Mouse (Mus musculus): ENCODE data around the gene Sp9.

Gene Sp9

DNA sequence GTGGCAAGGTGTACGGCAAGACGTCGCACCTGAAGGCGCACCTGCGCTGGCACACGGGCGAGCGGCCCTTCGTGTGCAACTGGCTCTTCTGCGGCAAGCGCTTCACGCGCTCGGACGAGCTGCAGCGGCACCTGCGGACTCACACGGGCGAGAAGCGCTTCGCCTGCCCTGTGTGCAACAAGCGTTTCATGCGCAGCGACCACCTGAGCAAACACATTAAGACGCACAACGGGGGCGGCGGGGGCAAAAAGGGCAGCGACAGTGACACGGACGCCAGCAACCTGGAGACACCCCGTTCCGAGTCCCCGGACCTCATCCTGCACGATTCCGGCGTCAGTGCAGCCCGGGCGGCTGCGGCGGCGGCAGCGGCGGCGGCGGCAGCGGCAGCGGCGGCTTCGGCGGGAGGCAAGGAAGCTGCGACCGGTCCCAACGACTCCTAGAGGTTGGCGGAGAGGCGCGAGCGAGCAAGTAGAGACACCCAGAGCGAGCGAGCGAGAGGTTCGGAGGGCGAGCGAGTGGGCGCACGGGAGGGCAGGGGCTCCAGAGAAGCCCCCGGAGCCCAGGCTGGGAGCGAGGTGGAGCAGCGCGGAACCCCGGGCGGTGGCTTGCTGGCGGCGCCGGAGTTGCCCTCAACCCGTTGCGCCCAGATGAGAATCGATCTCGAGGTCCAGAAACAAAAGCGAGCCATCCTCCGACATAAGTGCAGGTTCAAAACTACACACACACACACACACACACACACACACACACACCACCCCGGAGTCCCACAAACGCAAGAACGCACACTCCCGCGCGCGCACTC, 2.6 kb downstream of the Sp9 start:
- no peak for DNase-seq (ENCODE audit: low spot score)

DNA sequence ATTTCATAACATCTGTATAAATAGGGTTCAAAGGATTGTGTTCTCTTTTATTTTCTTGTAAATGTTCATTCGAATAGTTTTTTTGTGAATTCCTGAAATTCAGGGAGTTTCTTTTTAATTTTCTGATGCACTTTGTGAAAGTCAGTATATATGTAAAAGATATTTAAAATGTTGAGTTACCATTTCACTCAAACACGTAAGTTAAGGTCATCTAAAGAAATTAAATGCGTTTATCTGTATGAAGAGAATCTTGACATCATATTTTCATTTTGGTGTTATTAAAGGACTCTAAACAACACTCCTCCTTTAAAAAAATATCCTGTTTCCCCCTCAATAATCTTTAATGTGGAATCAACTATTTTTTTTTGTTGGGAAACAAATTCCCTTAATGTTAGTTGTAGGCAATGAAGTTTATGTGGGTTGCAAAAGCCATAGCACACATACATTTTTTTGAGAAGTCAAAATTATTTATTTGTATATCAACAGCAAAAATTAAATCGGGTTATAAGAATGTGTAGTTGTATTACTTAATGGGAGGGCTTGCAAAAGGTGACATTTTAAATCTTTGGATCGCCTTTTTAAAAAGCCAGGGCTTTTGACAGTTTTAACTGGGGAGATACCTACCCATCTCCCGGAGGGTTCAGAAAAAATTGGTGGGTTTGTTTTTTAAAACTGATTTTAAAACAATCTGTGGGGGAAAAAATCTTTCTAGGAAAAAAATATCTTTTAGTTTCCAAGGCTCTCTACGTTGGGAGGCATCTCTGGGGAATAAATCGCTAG, 3.7 kb downstream of the Sp9 start:
- DNase-seq (ENCODE audit: low spot score), result no peak

DNA sequence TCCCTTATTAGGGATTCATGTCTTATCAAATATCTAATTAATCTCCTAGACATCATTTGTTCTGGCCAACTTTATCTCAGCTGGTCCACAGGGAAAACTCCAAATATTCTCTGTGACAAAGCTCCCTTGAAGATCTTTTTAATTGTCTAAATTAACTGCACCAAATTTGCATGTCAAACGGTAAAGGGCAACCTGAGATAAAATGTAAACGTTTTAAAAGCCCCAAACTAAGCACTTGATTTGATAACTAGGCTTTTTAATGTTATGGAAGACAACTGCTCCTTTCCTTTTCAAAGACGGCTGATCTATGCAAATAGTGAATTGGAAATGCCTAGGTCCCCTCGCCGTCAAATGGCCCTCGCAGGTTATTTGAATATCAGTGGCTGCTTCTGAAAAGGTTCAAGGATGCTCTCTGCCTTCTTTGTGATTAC, 4.4 kb downstream of the Sp9 start:
- no peak for DNase-seq (ENCODE audit: low spot score)

DNA sequence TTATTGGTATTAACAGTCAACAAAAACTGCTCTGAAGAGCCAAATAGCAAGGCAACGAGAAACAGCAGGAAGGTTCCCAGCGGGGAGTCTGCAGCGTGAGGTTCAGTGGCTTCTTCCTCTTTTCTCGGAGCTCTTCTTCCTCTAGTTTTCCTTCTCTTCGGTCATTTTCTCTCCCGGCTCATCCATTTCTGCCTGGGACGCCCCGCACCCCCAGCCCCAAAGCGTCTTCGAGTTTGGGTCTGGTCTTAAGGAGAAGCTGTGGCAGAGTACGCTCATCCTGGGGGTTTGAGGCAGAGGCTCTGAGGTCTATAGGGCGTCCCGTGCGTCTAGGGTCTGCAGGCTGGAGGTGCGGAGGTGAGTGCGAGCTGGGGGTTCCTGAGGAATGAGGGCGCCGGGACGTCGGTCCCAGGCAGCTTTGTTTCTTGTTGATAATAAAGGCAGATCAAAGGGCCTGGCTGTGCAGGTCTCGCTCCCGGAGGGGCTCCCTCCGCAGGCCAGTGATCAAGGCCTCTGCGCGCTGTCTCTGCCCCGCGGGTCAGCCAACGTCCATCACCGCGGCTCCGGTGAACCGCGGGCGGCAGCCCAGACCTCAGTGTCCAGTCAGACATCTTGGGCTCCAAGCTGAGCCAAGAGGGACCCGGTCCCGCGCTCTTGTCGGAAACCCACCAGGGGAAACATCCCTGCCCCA, 5.4 kb downstream of the Sp9 start:
- no peak for DNase-seq (ENCODE audit: low spot score)

DNA sequence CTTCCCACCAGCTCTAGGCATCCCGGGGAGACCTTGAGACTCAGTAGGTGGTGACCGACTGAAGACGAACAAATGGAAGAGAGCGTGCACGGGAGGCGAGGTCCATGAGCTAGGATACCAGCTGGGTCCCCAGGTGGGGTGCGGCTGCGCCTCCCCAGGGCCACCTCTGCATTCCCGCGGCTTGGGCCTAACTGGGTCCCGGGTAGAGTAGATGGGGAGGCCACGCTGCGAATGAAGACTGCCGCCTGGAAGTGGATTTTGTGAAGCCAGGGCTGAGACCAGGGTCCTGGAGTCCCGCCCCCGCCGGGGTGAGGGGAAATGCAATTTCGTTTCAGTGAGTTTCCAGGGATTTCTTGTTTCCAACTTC, 6.0 kb downstream of the Sp9 start:
- DNase-seq (ENCODE audit: low spot score), result no peak

DNA sequence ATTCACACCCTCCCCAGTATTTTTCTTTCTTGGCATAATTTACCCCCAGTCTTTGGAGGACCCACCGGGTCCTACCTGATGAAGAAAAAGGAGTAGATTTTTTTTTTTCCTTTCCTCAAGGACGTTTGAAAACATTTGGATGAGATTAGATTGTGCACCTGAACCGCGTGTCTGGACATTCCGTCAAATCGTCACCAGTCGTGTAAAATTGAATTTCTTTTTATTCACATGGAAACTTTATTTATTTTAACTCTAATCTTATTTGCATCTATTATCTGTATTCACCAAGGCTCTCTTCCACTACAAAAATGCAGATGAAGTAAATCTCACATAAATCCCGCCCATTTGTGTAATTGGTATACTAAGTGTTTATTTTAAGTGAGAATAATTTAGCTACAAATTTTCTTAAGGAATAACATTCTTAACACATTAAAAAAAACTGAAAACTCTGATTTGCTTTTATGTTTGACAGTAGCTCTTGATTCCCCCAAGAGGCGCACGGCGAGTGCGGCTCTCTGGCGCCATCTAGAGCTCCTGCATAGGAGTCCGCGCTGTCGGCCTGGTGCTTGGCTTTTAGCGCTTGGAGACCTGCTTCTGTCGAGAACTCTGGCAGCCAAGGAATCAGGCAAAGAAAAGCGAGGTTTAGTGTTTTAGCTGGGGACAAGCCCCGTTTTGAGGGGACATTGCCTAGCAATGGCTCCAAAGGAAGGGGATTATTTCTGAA, 6.6 kb downstream of the Sp9 start:
- peak; percentile 54 for DNase-seq (ENCODE audit: low spot score)

DNA sequence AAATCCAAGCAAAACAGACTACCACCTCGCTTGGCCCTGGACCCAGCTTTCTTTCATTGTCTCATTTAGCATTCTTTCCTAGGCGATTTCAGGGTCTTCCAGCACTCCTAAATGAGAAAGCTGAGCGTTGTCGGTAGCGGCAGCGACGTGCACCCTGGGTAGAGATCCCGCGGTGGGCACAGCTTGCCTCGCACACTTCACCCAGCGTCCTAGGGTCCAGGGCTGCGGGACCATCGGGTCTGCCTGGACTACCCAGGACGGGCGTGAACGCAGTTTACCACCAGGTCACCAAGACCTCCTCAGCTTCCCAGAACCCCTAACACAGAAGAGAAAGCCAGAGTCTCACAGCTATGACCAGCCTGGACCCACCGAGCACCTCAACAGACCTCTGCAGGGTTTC, 7.1 kb downstream of the Sp9 start:
- no peak for DNase-seq (ENCODE audit: low spot score)

DNA sequence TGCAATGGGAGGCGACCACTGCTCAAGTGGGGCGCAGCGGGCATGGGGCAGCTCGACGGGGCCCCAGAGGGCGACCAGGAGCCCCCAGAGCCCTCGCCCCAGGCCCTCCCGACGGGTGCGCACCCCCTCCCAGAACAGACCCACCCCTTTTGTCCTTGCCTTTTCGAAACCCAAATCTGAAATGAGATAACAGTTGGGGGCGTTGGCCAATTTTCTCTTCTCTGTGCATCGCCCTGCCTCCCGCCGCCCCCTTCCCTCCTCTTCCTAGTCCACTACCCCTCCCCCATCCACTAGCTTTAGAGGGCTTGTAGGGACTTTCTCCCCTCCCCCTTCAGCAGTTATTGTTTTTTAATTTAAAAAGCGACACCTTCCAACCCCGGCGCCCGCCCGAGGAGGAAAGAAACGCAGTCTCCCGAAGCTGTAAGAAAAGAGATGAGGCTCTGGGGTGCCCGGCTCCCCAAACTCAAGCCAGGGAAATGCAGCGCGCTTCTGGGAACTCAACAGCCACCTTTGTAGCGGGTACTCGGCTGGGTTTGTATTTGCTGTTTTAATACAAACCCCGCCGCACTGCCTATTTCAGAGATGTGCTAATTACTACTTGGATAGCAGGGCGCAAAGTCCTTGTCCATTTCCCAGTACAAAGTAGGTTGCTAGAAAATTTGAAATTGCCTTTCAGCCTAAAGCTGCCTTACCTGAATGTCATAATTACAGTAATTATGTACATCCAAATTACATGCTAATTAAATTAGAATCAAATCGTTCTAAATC, 7.7 kb downstream of the Sp9 start:
- DNase-seq (ENCODE audit: low spot score), result no peak

DNA sequence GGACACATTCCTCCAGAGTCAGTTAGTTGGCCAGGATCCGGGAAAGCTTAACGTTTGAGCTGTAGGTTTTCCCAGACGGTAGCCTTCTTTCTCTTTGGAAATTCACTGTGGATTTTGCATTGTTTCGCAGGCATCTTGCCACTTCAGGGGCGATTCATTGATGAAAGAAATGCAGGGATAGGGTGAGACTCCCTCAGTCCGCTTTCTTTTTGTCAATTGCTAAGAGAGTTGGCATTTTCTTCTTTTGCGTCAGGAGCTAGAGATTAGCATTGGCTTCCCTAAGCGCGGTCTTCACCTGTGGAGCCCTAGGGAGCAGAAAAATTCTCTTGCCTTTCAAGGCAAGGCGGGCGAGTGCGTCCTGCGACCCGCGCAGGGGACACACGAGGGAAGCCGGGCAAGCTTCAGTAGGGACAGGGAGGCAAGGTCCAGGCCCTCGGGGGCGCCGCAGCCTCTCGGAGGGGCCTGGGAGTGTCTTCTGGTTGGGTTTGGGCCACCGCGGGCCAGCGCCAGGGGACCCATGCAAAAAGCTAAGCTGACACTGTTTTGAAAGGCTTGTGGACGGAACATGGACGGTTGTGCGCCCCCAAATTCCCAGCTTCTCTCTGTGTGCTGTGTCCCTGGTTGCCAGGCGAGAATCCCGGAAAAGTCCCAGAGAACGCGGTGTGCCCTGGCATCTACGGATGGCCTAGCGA, 8.8 kb downstream of the Sp9 start:
- no peak for DNase-seq (ENCODE audit: low spot score)

DNA sequence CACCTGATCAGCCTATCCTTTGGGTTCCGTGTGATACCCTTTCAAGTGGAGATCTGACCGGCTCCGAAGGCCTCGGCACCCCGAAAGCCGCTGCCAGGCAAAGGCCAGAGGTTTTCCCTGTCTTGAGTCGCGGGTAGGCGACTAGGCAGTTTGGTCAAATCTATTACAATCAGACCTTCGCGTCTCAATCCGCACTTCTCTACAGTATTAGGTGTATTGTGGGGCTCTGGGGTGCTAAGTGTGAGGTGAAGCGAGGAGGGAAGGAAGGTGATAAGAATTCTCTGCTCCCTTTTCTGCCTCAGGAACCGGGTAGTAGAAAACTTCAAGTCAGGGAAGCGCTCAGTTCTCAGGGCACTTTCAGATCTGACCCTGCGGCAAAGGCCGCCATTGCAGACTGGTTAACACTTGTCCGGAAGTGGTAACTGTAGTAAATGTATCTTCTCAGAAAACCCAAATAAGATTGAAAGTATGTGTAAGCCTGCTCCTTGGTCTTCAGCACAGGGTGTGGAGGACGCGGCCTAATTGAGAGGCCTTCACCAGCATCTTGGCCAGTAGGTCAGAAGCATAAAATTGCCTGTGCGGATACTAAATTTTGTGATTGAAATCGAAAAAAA, 9.4 kb downstream of the Sp9 start:
- no peak for DNase-seq (ENCODE audit: low spot score)

DNA sequence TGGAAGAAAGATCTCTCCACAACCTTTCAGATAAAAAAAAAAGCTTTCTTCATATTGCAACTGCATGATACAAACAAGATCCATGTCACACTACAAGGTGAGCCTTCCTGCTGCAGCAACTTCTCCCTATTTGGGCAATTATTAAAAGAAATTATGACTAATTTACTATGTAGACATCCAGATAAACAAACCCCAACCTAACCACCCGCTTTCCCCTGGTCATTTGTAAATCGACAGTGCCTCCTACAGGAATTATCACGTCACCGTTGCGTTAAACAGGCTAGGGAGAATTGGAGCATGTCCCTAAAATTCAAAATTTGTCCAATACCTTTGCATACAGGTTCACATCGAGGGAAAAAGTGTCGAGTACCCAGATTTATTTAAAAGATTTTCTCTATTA, 10.0 kb downstream of the Sp9 start:
- DNase-seq (ENCODE audit: low spot score), result no peak

DNA sequence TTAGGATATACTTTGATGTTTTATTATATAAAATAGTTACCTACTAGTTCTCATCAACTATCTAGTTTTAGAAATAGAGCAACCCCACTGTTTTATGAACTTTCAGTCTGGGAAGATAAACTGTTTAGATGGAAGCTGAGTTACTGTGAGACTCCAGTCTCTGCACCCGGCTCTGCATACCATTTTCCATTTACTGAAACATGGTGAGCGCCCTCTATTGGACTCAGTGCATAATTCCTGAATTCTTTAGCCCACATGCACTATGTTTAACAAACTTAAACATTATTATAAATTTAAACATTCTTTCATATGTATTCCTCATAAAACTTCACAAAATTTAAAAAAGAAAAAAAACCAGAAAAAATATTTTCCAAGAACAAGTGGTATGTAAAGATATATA, 13.9 kb downstream of the Sp9 start:
- no peak for DNase-seq (ENCODE audit: low spot score)

DNA sequence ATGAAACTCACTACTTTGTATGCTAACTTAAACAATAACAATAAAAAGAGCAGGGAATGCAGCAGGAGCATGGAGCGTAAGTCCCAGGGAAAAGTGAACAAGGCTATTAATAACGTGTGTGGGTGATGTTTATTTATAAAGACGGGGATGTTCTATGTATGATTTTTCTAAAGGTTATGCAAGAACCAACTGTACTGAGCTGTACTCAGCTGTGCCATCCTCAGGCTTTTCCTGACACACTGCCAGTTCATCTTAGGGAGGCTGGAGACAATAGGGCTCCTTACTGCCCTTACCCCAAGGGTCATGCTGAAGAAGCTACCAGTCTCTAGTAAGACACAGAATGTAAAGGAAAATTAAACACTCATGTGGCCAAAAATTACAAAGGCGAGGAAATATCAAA, 19.4 kb downstream of the Sp9 start:
- DNase-seq (ENCODE audit: low spot score), result no peak

DNA sequence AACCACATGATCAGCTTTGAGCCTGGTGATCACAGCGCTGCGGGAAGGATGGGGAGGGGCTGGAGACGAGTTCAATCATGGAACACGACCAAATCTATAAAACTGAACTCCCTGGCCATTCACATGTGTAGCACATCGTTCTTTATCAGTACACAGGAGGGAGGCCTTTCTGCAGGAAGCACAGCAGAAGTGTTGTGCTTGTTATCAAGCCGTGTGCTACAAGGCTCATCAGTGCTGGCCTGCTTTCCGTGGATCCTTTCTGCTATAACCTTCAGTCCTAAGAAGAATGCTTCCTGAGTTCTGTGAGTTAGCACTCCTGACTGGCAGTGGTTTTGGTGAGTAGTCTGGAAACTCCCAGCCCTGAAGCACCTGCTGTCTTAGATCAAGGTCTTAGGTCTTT, 23.3 kb downstream of the Sp9 start:
- DNase-seq (ENCODE audit: low spot score), result no peak

DNA sequence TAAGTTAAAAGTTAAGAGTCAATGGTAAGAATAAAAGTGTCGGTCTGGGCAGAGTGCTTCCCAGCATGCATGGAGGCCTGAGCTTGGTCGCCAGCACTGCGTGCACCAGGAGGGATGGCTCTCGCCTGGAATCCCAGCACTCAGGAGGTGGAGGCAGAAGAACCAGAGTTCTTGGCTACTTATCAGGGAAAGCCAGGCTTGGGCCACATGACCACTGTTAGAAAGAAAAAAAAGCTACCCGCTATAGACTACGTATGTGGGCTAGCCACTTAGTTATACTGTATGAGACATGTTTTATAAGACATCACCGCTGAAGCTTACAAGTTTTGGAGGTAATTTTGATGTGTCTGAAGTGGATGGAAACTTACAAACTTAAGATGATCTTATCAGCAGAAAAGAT, 26.4 kb downstream of the Sp9 start:
- no peak for DNase-seq (ENCODE audit: low spot score)

DNA sequence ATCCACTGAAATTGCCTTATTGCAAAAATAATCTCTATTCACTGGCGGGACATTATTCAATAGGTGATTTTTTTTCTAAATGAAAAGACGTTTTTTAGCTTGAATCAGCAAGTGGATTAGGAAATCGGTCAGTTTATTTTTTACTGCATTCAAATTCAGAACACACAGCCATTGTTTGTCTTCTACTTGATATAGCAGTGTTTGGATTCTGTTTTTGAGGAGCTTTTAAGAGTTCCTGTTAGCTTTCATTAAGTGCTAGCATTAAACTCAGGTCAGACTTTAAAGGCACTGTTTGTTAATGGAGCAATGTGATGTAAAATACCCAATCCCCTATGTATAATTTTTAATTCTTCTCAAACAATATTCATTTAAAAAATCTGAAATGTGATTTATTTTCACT, 27.1 kb downstream of the Sp9 start:
- DNase-seq (ENCODE audit: low spot score), result no peak

DNA sequence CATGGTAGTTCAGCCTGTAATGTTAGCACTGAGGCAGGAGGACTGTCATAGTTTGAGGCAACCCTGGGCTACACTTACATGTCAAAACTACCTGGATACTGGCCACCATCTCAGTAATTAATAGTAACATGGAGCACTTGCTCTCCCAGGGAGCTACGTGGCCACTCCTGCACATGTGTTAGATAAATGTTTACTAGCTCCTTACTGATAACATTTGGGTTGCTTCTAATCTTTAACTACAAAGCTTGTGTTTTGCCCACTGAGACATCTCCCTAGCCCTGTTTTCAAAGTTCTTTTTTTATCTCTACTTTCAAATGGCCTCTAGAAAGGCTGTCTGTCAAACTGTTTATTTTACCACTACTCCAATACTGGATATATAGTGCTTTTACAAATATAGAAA, 30.3 kb downstream of the Sp9 start:
- DNase-seq (ENCODE audit: low spot score), result no peak

DNA sequence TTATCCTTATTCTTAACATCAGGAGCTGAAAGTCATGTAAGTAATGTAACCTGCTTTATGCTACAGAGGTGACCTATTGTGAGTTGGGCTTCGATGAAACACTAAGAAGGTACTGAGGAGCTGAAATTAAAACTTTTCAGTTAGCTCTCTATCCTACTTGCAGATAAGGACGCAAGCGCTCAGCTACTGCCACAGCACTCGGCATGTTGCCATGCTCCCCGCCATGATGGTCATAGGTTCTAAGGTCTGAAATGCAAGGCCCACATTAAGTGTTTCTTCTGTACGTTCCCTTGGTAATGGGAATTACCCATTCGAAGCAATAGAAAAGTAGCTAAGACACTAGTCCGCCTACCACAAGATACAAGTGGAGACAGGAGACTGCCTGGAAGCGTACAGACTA, 31.0 kb downstream of the Sp9 start:
- DNase-seq (ENCODE audit: low spot score), result no peak

DNA sequence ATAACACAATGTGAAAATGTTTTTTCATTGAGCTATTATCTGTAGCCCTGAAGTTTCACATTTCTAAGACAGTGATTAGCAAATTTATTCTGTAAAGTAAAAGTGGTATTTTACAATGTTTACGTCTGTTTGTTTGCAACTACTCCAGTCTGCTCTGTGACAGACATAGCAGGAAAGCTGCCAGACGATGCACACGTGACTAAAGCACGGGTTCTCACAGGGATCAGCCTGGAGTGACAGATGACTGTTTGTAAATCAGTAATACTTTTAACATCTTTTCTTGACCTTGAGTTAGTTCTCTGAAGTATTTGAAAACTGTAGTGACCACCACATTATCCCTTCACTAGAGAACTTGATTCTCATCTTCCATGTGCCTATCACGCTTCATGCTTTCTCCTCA, 32.8 kb downstream of the Sp9 start:
- no peak for DNase-seq (ENCODE audit: low spot score)

DNA sequence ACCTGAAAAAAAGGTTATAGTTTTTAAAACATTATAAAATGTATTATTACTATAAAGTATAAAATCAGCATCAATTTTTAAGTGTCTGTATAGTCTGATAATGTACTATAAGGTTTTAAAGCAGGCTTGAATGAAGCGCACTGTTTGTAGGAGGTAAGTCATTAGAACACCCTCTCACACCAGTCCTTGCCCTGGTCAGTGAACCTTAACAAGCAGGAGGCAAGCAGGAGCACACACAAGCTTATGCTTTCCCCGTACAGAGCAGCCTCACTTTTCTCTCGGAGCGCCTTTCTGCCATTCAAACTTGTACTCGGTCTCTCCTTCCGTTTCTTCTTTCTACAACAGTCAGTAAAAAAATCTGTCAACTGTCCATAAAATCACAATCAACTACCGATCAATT, 34.3 kb downstream of the Sp9 start:
- DNase-seq (ENCODE audit: low spot score), result no peak

Measured in ovary, postnatal 10 days (tissue).